Mouse (Mus musculus) hematopoietic multipotent progenitor cell, adult 10-12 weeks (in vitro differentiated cells): ENCODE results near the gene Tpsab1. TPM values are rescaled to one million over a fixed set of nuclear protein-coding genes. Genes with fewer than 3 reads are reported as not detected.

Experiments
- polyA plus RNA-seq: library from polyadenylated mRNA; stranded (reverse); fragments of >175 nt; gene quantifications from 2 replicates; pipeline ENCODE4 v1.2.3, GENCODE M21; 2012; ENCODE audit warnings: low replicate concordance

Tpsab1 gene
- 0.87 and 3.6 TPM in 2 replicates for polyA plus RNA-seq

GRCm38 (mm10) chr17:25345462-25345861, at the start of gene Tpsab1:
Tpsab1 (minus strand) TSS chr17:25345562.

GRCm38 (mm10) chr17:25368973-25369372, 23.6 kb upstream of the Tpsab1 start, which contains the start of gene Tpsg1:
Tpsg1 (plus strand) TSS chr17:25369273.

DNA sequence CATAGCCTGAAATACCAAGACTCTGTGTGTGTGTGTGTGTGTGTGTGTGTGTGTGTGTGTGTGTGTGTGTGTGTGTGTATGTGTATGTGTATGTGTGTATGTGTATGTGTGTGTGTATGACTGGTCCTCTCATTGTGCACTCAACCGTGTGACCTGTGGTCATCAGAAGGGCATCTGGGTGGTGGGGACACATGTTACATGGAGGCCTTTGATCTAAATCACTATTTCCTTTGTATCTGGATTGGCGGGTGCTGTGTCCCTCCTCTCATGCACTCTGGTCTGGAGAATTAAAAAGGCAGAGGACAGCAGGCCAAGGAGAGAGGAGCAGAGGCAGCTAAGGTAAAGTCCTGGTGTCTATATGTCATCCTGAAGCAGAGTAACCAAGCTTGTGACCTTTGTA, 20.6 kb upstream of the Tpsab1 start, which contains the start of gene Tpsb2:
Gene Tpsb2 (plus strand): TSS at position 301 of the 400 bp plus-strand sequence.

GRCm38 (mm10) chr17:25318354-25318753, 27.0 kb downstream of the Tpsab1 start, which contains the start of gene Prss29:
Prss29 (plus strand) TSS chr17:25318654.

GRCm38 (mm10) chr17:25308346-25308745, 37.0 kb downstream of the Tpsab1 start, which contains the start of gene Prss28:
Prss28 (plus strand) TSS chr17:25308646.

DNA sequence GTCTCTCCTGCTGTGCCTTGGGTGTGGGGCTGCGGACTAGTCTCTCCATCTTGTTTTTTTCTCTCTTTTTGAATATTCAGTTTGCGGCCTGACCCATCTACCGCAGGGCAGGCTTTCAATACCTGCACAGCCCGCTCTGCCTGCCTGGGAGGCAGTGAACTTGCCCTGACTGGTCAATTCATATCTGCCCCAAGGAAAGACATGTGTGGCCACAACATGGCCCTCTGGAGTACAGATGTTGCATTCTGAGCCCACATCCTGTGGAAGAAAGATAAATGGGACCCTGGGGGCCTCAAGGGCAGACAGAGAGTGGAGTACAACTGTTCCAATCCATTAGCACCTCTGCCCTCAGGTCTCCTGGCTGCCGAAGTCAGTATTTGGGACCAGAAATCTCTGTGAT, 47.3 kb downstream of the Tpsab1 start, which contains the start of gene Prss34:
Gene Prss34 (plus strand): TSS at position 301 of the 400 bp plus-strand sequence.

Other genes with a start within 250 kb of the Tpsab1 start
- 11.5 and 26.9 TPM in 2 replicates for gene Telo2, start 229.6 kb downstream of the Tpsab1 start, polyA plus RNA-seq
- gene Ptx4, start 224.8 kb downstream of the Tpsab1 start, polyA plus RNA-seq = not detected in 2 replicates
- 26.3 and 36.9 TPM in 2 replicates for gene Clcn7, start 212.2 kb downstream of the Tpsab1 start, polyA plus RNA-seq
- not detected in 2 replicates for gene Ccdc154, start 183.1 kb downstream of the Tpsab1 start, polyA plus RNA-seq
- not detected in 2 replicates for gene Gm38655, start 170.1 kb downstream of the Tpsab1 start, polyA plus RNA-seq
- 19.1 and 36.7 TPM in 2 replicates for gene BC003965, start 161.0 kb downstream of the Tpsab1 start, polyA plus RNA-seq
- 79.2 and 79.9 TPM in 2 replicates for gene Unkl, start 157.2 kb downstream of the Tpsab1 start, polyA plus RNA-seq
- gene Gnptg, start 105.4 kb downstream of the Tpsab1 start, polyA plus RNA-seq = 9.7 and 21.5 TPM in 2 replicates
- gene Tsr3, start 105.4 kb downstream of the Tpsab1 start, polyA plus RNA-seq = 11.0 and 15.2 TPM in 2 replicates
- gene Baiap3, start 89.2 kb downstream of the Tpsab1 start, polyA plus RNA-seq = 0.90 and 3.3 TPM in 2 replicates
- gene Ube2i, start 70.9 kb downstream of the Tpsab1 start, polyA plus RNA-seq = 203 and 276 TPM in 2 replicates
- gene Prss34, start 47.2 kb downstream of the Tpsab1 start, polyA plus RNA-seq = 1.8 and 2.7 TPM in 2 replicates
- not detected in 2 replicates for gene Prss28, start 36.9 kb downstream of the Tpsab1 start, polyA plus RNA-seq
- 0.65 and 1.5 TPM in 2 replicates for gene Prss29, start 26.9 kb downstream of the Tpsab1 start, polyA plus RNA-seq
- gene Tpsb2, start 20.7 kb upstream of the Tpsab1 start, polyA plus RNA-seq = 2.0 and 20.1 TPM in 2 replicates
- 0.21 TPM in 1 of 2 replicates, not detected in the other for gene Tpsg1, start 23.7 kb upstream of the Tpsab1 start, polyA plus RNA-seq
- 6.5 and 17.3 TPM in 2 replicates for gene Cacna1h, start 88.2 kb upstream of the Tpsab1 start, polyA plus RNA-seq
- not detected in 2 replicates for gene Tekt4, start 109.1 kb upstream of the Tpsab1 start, polyA plus RNA-seq
- gene Sstr5, start 151.7 kb upstream of the Tpsab1 start, polyA plus RNA-seq = 0.12 TPM in 1 of 2 replicates, not detected in the other
- 0.10 and 0.16 TPM in 2 replicates for gene Sox8, start 225.1 kb upstream of the Tpsab1 start, polyA plus RNA-seq
- 18.7 and 20.7 TPM in 2 replicates for gene Lmf1, start 233.5 kb upstream of the Tpsab1 start, polyA plus RNA-seq